Mouse (Mus musculus) megakaryocyte, embryonic 14.5 days (primary cell): ENCODE results near the gene En2.

ENCODE experiments used
- FLI1 ChIP-seq: IDR thresholded peaks from 2 replicates; pipeline ENCODE4 v1.6.1; 2012; ENCODE audit warnings: low read length, inconsistent platforms, mixed read lengths
- GATA1 ChIP-seq: IDR thresholded peaks from 3 replicates; pipeline ENCODE4 v1.6.1; 2012; ENCODE audit warnings: mixed read lengths, low read length, inconsistent platforms, borderline replicate concordance

- TF ChIP-seq GATA1 (no peak), FLI1 (no peak)
Measured at GRCm38 (mm10) chr5:28209549-28210431, 44.3 kb downstream of the En2 start.
